Mouse (Mus musculus) intestine, embryonic 16.5 days (tissue): ENCODE measurements around the gene Csf1. TPM values are rescaled to one million over a fixed set of nuclear protein-coding genes. Genes with fewer than 3 reads are reported as not detected.

Experiments
- polyA plus RNA-seq: library from polyadenylated mRNA; unstranded; fragments of >200 nt; fragmentation: Nextera tagmentation; extraction: Ambion mirVana; gene quantifications from 2 replicates; pipeline ENCODE4 v1.2.1, GENCODE M21; 2015

The Csf1 gene
- polyA plus RNA-seq, 1 experiment from 2014 or later = 11.8 TPM

Other genes starting within 250 kb of the Csf1 start
- gene Slc6a17, start 242.5 kb downstream of the Csf1 start, polyA plus RNA-seq = 0.97 and 1.1 TPM in 2 replicates
- gene Ubl4b, start 205.4 kb downstream of the Csf1 start, polyA plus RNA-seq = not detected in 2 replicates
- gene Alx3, start 165.4 kb downstream of the Csf1 start, polyA plus RNA-seq = not detected in 2 replicates
- not detected in 2 replicates for gene Gm10961, start 129.1 kb downstream of the Csf1 start, polyA plus RNA-seq
- 29.3 and 31.7 TPM in 2 replicates for gene Strip1, start 128.8 kb downstream of the Csf1 start, polyA plus RNA-seq
- gene Ahcyl1, start 63.9 kb downstream of the Csf1 start, polyA plus RNA-seq = 43.6 and 63.5 TPM in 2 replicates
- gene Eps8l3, start 116.8 kb upstream of the Csf1 start, polyA plus RNA-seq = 274 and 322 TPM in 2 replicates
- 168 and 171 TPM in 2 replicates for gene Gstm5, start 135.4 kb upstream of the Csf1 start, polyA plus RNA-seq
- 32.2 and 32.7 TPM in 2 replicates for gene Gstm7, start 171.3 kb upstream of the Csf1 start, polyA plus RNA-seq
- gene Gstm6, start 183.3 kb upstream of the Csf1 start, polyA plus RNA-seq = 17.9 and 22.0 TPM in 2 replicates
- gene Gstm3, start 208.8 kb upstream of the Csf1 start, polyA plus RNA-seq = 160 and 183 TPM in 2 replicates
- gene Gstm2, start 226.0 kb upstream of the Csf1 start, polyA plus RNA-seq = 207 and 212 TPM in 2 replicates